Mouse (Mus musculus): Measurements from ENCODE around the gene Rps13. TPM values are rescaled to one million over a fixed set of nuclear protein-coding genes. Genes with fewer than 3 reads are reported as not detected.

Gene Rps13
- 1,538 TPM for total RNA-seq (2023)

DNA sequence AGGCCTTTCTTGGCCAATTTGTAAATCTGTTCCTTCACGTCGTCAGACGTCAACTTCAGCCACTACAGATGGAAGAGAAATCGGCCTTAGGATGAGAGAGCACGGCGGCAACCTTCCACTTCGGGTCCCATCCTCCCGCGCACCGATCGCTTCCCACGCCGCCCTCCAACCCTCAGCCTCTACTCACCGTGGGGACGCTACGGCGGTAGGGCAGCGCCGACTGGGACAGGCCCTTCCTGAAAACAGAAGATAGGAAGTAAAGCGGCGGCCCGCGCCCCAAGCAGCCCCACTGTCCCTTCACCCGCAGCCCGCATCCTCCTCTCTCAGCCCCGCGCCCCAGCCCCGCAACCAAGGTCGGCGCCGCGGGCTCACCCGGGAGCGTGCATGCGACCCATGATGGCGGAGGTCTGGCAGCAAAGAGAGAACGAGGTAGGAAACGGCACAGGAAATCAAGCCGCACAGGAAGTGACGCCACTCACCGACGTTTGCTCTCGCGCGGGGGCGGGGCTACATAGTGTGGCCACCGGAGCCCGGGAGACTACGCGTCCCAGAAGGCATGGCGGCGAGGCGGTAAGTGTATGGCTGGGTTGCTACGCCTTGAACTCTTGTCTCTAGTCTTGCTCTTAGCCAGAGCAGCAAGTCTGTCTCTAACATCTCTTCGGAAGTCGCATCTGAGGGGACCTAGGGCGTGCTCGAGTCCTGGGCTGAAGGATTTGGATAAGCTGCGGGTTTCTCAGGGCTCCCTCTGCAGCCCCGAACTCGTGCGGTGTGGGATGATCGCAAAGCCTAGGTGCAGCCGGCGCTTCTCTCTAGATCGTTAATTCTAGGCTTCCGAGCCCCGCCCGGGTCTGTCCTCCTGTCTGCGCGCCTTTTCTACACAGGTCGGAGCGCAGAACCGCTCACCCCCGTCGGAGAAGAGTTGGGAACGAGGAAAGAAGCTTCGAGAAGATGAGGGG lies at the start of gene Rps13:
Rps13 (minus strand) TSS at position 483 of the 956 bp plus-strand sequence.

DNA sequence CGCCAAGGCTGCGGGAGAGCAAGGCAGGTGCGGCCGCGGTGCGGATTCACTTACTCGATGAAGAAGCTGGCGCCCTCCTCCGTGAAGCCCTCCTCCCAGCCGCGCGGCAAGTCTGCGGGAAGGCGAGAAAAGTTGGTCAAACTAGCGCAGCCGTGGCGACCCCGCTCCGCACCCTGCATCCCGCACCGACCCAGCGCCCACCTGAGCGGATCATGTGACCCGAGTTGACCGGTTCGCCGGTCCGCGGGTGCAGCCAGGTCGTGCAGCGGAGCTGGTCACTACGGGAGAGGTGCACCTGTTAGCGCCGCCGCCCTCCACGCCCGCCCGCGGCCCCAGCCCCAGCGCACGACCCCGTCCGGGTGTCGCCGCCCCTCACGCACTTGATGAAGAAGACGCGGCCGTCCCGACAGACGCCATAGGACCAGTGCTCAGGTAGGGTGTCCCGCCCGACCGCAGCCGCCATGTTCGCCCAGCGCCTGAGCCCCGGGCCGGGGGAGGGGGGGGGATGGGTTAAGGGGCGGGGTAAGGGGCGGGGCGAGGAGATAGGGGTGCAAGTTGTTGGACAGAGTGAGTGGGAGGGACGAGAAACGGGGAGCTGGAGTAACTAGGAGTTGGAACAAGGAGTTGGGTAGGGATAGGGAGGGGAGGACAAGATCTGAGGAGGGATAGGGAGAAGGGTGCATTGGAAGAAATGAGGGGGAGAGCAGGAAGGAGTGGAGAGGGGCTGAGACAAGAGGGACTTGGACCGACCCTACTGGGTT lies 25.9 kb downstream of the Rps13 start, which contains the start of gene Plekha7:
Plekha7 (minus strand) TSS at position 506 of the 761 bp plus-strand sequence.

Other genes starting within 250 kb of the Rps13 start
- gene Gm4353, start 249.6 kb downstream of the Rps13 start, total RNA-seq (2023), result 3.1 TPM
- 24.6 TPM for gene Plekha7, start 25.8 kb downstream of the Rps13 start, total RNA-seq (2023)
- gene Pik3c2a, start 109.3 kb upstream of the Rps13 start, total RNA-seq (2023), result 48.3 TPM
- 5.4 TPM for gene Nucb2, start 170.2 kb upstream of the Rps13 start, total RNA-seq (2023)